38 mouse cellular contexts compared by ENCODE assay signal in genomic region chr9:92226127-92226655, GRCm38 (mm10). TPM values are rescaled to one million over a fixed set of nuclear protein-coding genes. Genes with fewer than 3 reads are reported as not detected.
A peak's percentile ranks its signal among the peaks of the same experiment; 100 is the strongest.
DNase-seq lines count a peak whose midpoint lies in the region; ATAC-seq lines count a peak whose summit lies in the region.
"Had no signal": no experiment of that assay in that cellular context is flagged by ENCODE, and none has a peak within 500 bp of the region (broad histone marks: within the 10 kb centered on the region; RNA-seq: fewer than 3 reads in every experiment).

No protein-coding gene starts in this region.

- no peaks in the 10 kb centered on the region for H3K27me3 ChIP-seq in liver, embryonic 11.5 days (replicated peaks; ENCODE audit: control insufficient read depth, insufficient read depth, low read length)
- no peaks in the 10 kb centered on the region for H3K27me3 ChIP-seq in forebrain, embryonic 14.5 days (replicated peaks; ENCODE audit: control insufficient read depth, insufficient read depth, low read length)
- H3K27me3 ChIP-seq: kidney, embryonic 15.5 days; limb, embryonic 12.5 days; liver, embryonic 13.5 days; midbrain, embryonic 15.5 days; neural tube, embryonic 15.5 days had no signal

- 61% methylated on average over 3 of the region's 3 CpGs for WGBS in liver, embryonic 11.5 days
- WGBS in forebrain, embryonic 14.5 days, result 88% methylated on average over 3 of the region's 3 CpGs

- H3K27ac ChIP-seq in liver, embryonic 11.5 days (ENCODE audit: low read depth, low read length), result no peak overlapping the region
- no peak overlapping the region for H3K27ac ChIP-seq in forebrain, embryonic 14.5 days (ENCODE audit: low read depth, low read length)
- H3K27ac ChIP-seq: hindbrain, embryonic 10.5 days; kidney, embryonic 15.5 days; layer of hippocampus, adult 2 months; left cerebral cortex, adult 2 months; limb, embryonic 12.5 days; liver, embryonic 13.5 days; midbrain, embryonic 10.5 days; midbrain, embryonic 15.5 days; neural tube, embryonic 15.5 days had no signal

- no peak overlapping the region for H3K9ac ChIP-seq in liver, embryonic 11.5 days (ENCODE audit: low read depth, low read length)
- H3K9ac ChIP-seq in forebrain, embryonic 14.5 days (ENCODE audit: low read length), result no peak overlapping the region
- H3K9ac ChIP-seq: forebrain, postnatal 0 days; kidney, embryonic 15.5 days; limb, embryonic 12.5 days; liver, embryonic 13.5 days; midbrain, embryonic 15.5 days; neural tube, embryonic 15.5 days had no signal

- 0 out of 2 replicates have a peak, but pooled peaks have one; percentile 15 for ATAC-seq in liver, embryonic 11.5 days (replicated peaks; ENCODE audit: low FRiP score)
- ATAC-seq in megakaryocyte progenitor cell, adult 5-6 weeks (replicated peaks; ENCODE audit: poor library complexity), result peak; percentile 24
- no peak for ATAC-seq in forebrain, embryonic 14.5 days
- ATAC-seq: forebrain, postnatal 0 days; hindbrain, embryonic 16.5 days; midbrain, embryonic 15.5 days had no signal

- H3K4me2 ChIP-seq in liver, embryonic 11.5 days, result no peak overlapping the region
- no peak overlapping the region for H3K4me2 ChIP-seq in forebrain, embryonic 14.5 days (ENCODE audit: low read length)
- H3K4me2 ChIP-seq: kidney, embryonic 15.5 days; limb, embryonic 12.5 days; liver, embryonic 13.5 days; midbrain, embryonic 15.5 days; neural tube, embryonic 15.5 days had no signal

- no peaks in the 10 kb centered on the region for H3K4me1 ChIP-seq in liver, embryonic 11.5 days (replicated peaks; ENCODE audit: control insufficient read depth, insufficient read depth, low read length)
- H3K4me1 ChIP-seq in forebrain, embryonic 14.5 days (ENCODE audit: control insufficient read depth, insufficient read depth, low read length), result no peaks in the 10 kb centered on the region
- H3K4me1 ChIP-seq: hindbrain, embryonic 10.5 days; kidney, embryonic 15.5 days; limb, embryonic 12.5 days; midbrain, embryonic 10.5 days; midbrain, embryonic 15.5 days; neural tube, embryonic 15.5 days had no signal

- DNase-seq in liver, embryonic 11.5 days (ENCODE audit: low spot score), result no peak
- no peak for DNase-seq in liver
- peak; percentile 78 for DNase-seq in 416B (ENCODE audit: low read depth)
- peak; percentile 22 for DNase-seq in Muller cell, postnatal 12 days (ENCODE audit: inconsistent ontology term)
- no peak for DNase-seq in right cerebral cortex, postnatal 4 days
- no peak for DNase-seq in forebrain, embryonic 14.5 days (ENCODE audit: low spot score)
- DNase-seq: cerebellum, adult 8-10 months; cerebellum, postnatal 36 days; embryo, embryonic 11 days; forebrain, postnatal 0 days; gastrocnemius, postnatal 14 days; heart, adult 18-20 months; heart, postnatal 14 days; kidney, adult 18-20 months; kidney, postnatal 36 days; liver, embryonic 13.5 days; lung, adult 2 months; thymus, adult 2 months; thymus, postnatal 36 days had no signal

- H3K4me3 ChIP-seq in liver, embryonic 11.5 days (ENCODE audit: low read depth, low read length), result no peak overlapping the region
- no peak overlapping the region for H3K4me3 ChIP-seq in forebrain, embryonic 14.5 days (ENCODE audit: low read depth, low read length)
- H3K4me3 ChIP-seq: erythroblast, embryonic 14.5 days; hindbrain, embryonic 10.5 days; kidney, embryonic 15.5 days; layer of hippocampus, adult 2 months; left cerebral cortex, adult 2 months; limb, embryonic 12.5 days; liver, embryonic 13.5 days; midbrain, embryonic 10.5 days; midbrain, embryonic 15.5 days; neural tube, embryonic 15.5 days had no signal

- no peaks in the 10 kb centered on the region for H3K9me3 ChIP-seq in liver, embryonic 11.5 days (ENCODE audit: control insufficient read depth, low read length)
- H3K9me3 ChIP-seq in forebrain, embryonic 14.5 days (replicated peaks; ENCODE audit: control insufficient read depth, low read length), result no peaks in the 10 kb centered on the region
- H3K9me3 ChIP-seq: G1E; hindbrain, embryonic 10.5 days; kidney, embryonic 15.5 days; limb, embryonic 12.5 days; liver, embryonic 13.5 days; midbrain, embryonic 10.5 days; midbrain, embryonic 15.5 days; neural tube, embryonic 15.5 days had no signal

- no peaks in the 10 kb centered on the region for H3K36me3 ChIP-seq in liver, embryonic 11.5 days (ENCODE audit: control insufficient read depth, insufficient read depth, low read length)
- no peaks in the 10 kb centered on the region for H3K36me3 ChIP-seq in forebrain, embryonic 14.5 days (ENCODE audit: control insufficient read depth, insufficient read depth, low read length)
- H3K36me3 ChIP-seq: G1E; hindbrain, embryonic 10.5 days; kidney, embryonic 15.5 days; limb, embryonic 12.5 days; liver, embryonic 13.5 days; midbrain, embryonic 10.5 days; midbrain, embryonic 15.5 days; neural tube, embryonic 15.5 days had no signal

RNA-seq across cellular contexts. Expression of gene Plscr1, which starts 23.4 kb away (rescaled TPM):
- 35.4 and 36.9 TPM in 2 replicates for polyA plus RNA-seq in liver, embryonic 11.5 days (2014; fragmentation: Nextera tagmentation; extraction: Ambion mirVana)
- 47.3 and 65.8 TPM in 2 replicates for total RNA-seq in megakaryocyte progenitor cell, adult 5-6 weeks (2015)
- total RNA-seq in megakaryocyte progenitor cell, adult 5-6 weeks (2017), result 28.2 and 37.0 TPM in 2 replicates
- 7.1 and 8.6 TPM in 2 replicates for polyA plus RNA-seq in forebrain, embryonic 14.5 days (2014; fragmentation: Nextera tagmentation; extraction: Ambion mirVana)

RNA-seq across cellular contexts. Expression of gene Plscr5, which starts 33.5 kb away (rescaled TPM):
- not detected in 2 replicates for polyA plus RNA-seq in liver, embryonic 11.5 days (2014; fragmentation: Nextera tagmentation; extraction: Ambion mirVana)
- total RNA-seq in megakaryocyte progenitor cell, adult 5-6 weeks (2015), result not detected in 2 replicates
- not detected in 2 replicates for total RNA-seq in megakaryocyte progenitor cell, adult 5-6 weeks (2017)
- polyA plus RNA-seq in forebrain, embryonic 14.5 days (2014; fragmentation: Nextera tagmentation; extraction: Ambion mirVana), result 0.24 TPM in 1 of 2 replicates, not detected in the other
- total RNA-seq: adrenal gland, adult 18-20 months; adrenal gland, postnatal 4 days; G1E; gastrocnemius, postnatal 14 days; heart, adult 18-20 months; heart, postnatal 14 days; layer of hippocampus, adult 2 months; left cerebral cortex, adult 2 months; left cerebral cortex, postnatal 25 days had no signal
- polyA plus RNA-seq: embryonic facial prominence, embryonic 14.5 days; erythroblast, embryonic 14.5 days; forebrain, embryonic 11.5 days; G1E; heart, embryonic 14.5 days; hindbrain, embryonic 10.5 days; intestine, embryonic 14.5 days; kidney, embryonic 15.5 days; limb, embryonic 12.5 days; liver, embryonic 13.5 days; lung, adult 2 months; midbrain, embryonic 10.5 days had no signal

RNA-seq across cellular contexts. Expression of gene Plscr2, which starts 49.2 kb away (rescaled TPM):
- polyA plus RNA-seq in liver, embryonic 11.5 days (2014; fragmentation: Nextera tagmentation; extraction: Ambion mirVana), result 0.55 and 0.60 TPM in 2 replicates
- total RNA-seq in megakaryocyte progenitor cell, adult 5-6 weeks (2015), result 0.30 TPM in 1 of 2 replicates, not detected in the other
- total RNA-seq in megakaryocyte progenitor cell, adult 5-6 weeks (2017), result not detected in 2 replicates
- polyA plus RNA-seq in forebrain, embryonic 14.5 days (2014; fragmentation: Nextera tagmentation; extraction: Ambion mirVana), result 0.46 and 0.93 TPM in 2 replicates
- polyA plus RNA-seq: erythroblast, embryonic 14.5 days had no signal

Comparison
In these comparisons a context has a peak if more than half of its experiments do, and no peak if none do; other contexts are left out.
1. DNase-seq: peak in 416B (single experiment) and Muller cell, postnatal 12 days (single experiment); none in liver, embryonic 11.5 days (single experiment), liver (single experiment), right cerebral cortex, postnatal 4 days (single experiment) and forebrain, embryonic 14.5 days (single experiment).